Mouse (Mus musculus) liver, adult 2 months (tissue): ENCODE results near the gene Igfbp5. TPM values are rescaled to one million over a fixed set of nuclear protein-coding genes. Genes with fewer than 3 reads are reported as not detected.

Source experiments
- DNase-seq: peaks from one replicate; pipeline ENCODE4 v3.0.0-alpha.2; 2011; ENCODE audit warnings: low read depth, low spot score; ENCODE audit errors: extremely low read depth
- H3K27ac ChIP-seq: fragments of 200-500 bp; replicated peaks from 2 replicates; pipeline ENCODE4 v1.5.1; 2012; ENCODE audit warnings: low read depth, mild to moderate bottlenecking, control low read depth, inconsistent platforms, low read length; ENCODE audit not compliant: insufficient read depth
- H3K27me3 ChIP-seq: fragments of 200-500 bp; 2 replicates; pipeline ENCODE4 v1.6.1; 2012; ENCODE audit warnings: mild to moderate bottlenecking, moderate library complexity, low read length, inconsistent platforms; ENCODE audit not compliant: control insufficient read depth, insufficient read depth
- H3K36me3 ChIP-seq: fragments of 200-500 bp; 2 replicates; pipeline ENCODE4 v1.6.1; 2012; ENCODE audit warnings: low read length, inconsistent platforms; ENCODE audit not compliant: control insufficient read depth, insufficient read depth
- H3K4me1 ChIP-seq: fragments of 200-500 bp; 2 replicates; pipeline ENCODE4 v1.6.1; 2011; ENCODE audit warnings: low read length; ENCODE audit not compliant: control insufficient read depth, insufficient read depth
- H3K4me3 ChIP-seq: fragments of 200-500 bp; 2 replicates; pipeline ENCODE4 v1.5.1; 2011; ENCODE audit warnings: low read depth, mild to moderate bottlenecking, control low read depth, low read length, moderate library complexity; ENCODE audit not compliant: insufficient read depth
- H3K79me2 ChIP-seq: fragments of 200-500 bp; 2 replicates; pipeline ENCODE4 v1.6.1; 2012; ENCODE audit warnings: inconsistent platforms, mild to moderate bottlenecking, low read length, moderate library complexity; ENCODE audit not compliant: control insufficient read depth, insufficient read depth
- H3K9ac ChIP-seq: fragments of 200-500 bp; 2 replicates; pipeline ENCODE4 v1.6.1; 2012; ENCODE audit warnings: low read depth, mild to moderate bottlenecking, control low read depth, inconsistent platforms, low read length
- CTCF ChIP-seq: fragments of 200-500 bp; IDR thresholded peaks from 2 replicates; pipeline ENCODE4 v1.5.1; 2011; ENCODE audit warnings: low read depth, low read length, control low read depth
- POLR2A ChIP-seq: fragments of 200-500 bp; IDR thresholded peaks from 2 replicates; pipeline ENCODE4 v1.6.1; 2011; ENCODE audit warnings: low read length, control low read depth; ENCODE audit not compliant: insufficient read depth; ENCODE audit errors: extremely low read depth
- WGBS: fragments of 180-500 bp; shearing (Covaris S2); methylation state at CpG from one replicate; pipeline ENCODE4 v1.1.7; 2018; 5-methylcytosine and 5-hydroxymethylcytosine counted together
- polyA plus RNA-seq: library from polyadenylated mRNA; depleted of rRNA; stranded (reverse); fragments of >200 nt; gene quantifications from 2 replicates; pipeline ENCODE4 v1.2.3, GENCODE M21; 2012
- total RNA-seq: library from RNA; depleted of rRNA; stranded (reverse); fragments of >200 nt; gene quantifications from 2 replicates; pipeline ENCODE4 v1.2.3, GENCODE M21; 2014

Gene Igfbp5
- total and polyA plus RNA-seq, 2 experiments, result 2.4 to 3.0 TPM

DNA sequence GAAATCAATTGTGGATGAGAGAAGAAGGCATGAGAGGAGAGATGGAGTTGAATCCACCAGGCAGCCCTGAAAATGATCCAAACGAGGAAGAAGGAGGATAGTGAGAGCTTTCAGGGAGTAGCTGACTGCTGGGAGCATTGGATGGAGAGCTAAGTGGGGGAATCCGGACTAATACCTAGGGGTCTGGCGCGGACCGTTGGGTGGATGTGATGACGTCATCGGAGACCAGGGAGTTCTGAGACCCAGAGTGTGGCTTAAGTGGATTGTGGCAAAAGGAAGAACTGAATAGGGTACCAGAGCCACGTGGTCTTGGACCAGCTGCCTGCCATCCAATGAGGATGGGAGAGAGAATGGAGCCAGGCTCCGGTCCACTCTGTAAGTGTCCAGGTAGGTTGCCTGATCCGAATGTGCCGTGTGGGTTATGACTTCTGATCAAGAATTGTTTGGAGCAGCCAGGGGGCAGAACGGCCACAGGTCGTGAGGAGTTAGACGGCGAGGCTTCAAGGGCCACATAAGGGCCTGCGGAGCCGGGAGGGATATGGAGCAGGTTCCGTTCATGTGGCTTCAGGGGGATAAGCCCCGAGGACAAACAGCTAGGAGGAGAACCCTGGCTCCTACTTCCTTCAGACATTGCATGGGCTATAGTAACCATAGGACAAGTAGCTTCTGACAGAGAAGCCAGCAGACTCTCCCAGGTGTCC is 18.3 kb downstream of the Igfbp5 start:
- Histone ChIP-seq H3K27ac (no peak overlapping the region), H3K79me2 (no peaks in the 10 kb centered on the region), H3K4me1 (peaks cover 4% of the 10 kb centered on the region; the same call in 1 of the 2 replicates), H3K4me3 (no peak overlapping the region), H3K36me3 (no peaks in the 10 kb centered on the region), H3K27me3 (no peaks in the 10 kb centered on the region), H3K9ac (no peak overlapping the region)
- 87% methylated on average over 19 of the region's 19 CpGs for WGBS
- TF ChIP-seq POLR2A, result no peak
- no peak for TF ChIP-seq CTCF
- DNase-seq, result no peak

GRCm38 (mm10) chr1:72855729-72856128 is 19.0 kb downstream of the Igfbp5 start:
- no peaks in the 10 kb centered on the region for H3K27me3 ChIP-seq
- H3K9ac ChIP-seq, result no peak overlapping the region
- WGBS, result 78% methylated on average over 10 of the region's 10 CpGs
- H3K27ac ChIP-seq, result no peak overlapping the region
- H3K4me1 ChIP-seq, result peaks cover 4% of the 10 kb centered on the region; the same call in 1 of the 2 replicates
- 0 out of 2 replicates have a peak, but pooled peaks cover 2% of the 10 kb centered on the region for H3K36me3 ChIP-seq
- no peak overlapping the region for H3K4me3 ChIP-seq
- H3K79me2 ChIP-seq, result no peaks in the 10 kb centered on the region
- no peak for DNase-seq
- TF ChIP-seq POLR2A (no peak), CTCF (no peak)

DNA sequence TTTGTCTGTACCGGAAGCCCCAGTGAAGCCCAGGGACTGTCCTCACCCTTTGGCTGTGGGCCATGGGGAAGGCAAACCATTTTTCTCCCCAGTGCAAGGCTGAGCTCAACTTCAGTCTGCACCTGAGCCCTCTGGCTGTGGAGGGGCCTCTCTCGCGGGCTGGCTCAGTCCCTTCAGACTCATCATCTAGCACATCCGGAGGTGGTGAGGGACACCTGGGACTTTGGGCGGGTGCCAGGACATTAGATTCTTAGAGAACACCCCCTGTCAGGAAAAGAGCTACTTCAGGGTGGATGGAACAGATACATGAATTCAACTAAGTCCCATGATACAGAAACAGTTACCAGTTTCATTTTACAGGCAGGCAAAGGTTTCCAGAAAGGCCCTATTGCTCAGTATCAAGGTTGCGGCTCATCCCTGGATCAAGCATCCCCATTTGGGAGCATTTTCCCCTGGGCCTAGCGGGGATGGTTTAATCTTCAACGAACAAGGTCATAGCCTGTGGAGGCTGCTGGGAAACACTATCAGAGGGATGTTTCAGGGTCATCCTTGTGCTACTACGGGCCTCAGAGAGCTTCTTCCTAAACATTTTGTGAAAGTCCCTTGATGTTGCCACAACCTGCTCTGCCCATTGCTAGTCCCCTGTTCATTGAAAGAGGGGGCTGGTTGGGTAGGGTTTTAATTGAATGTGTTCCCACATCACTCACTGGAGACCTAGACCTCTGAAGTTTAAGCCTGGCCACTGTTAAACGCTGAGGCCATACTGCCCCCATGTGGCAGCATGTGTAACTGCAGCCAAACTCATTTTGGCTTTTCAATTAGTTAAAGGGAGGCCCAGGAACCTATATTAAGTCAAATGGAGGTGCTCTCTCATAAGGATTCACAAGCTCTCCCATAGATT is 20.1 kb downstream of the Igfbp5 start:
- Histone ChIP-seq H3K79me2 (no peaks in the 10 kb centered on the region), H3K36me3 (peaks cover 7% of the 10 kb centered on the region; the same call in 1 of the 2 replicates), H3K9ac (peak overlapping the region; percentile 21; the same call in 1 of the 2 replicates), H3K4me1 (peaks cover 4% of the 10 kb centered on the region; the same call in 1 of the 2 replicates), H3K27ac (peak overlapping the region; percentile 38), H3K4me3 (no peak overlapping the region), H3K27me3 (no peaks in the 10 kb centered on the region)
- TF ChIP-seq POLR2A (no peak), CTCF (peak; percentile 77)
- peak; percentile 82 for DNase-seq
- WGBS, result 25% methylated on average over 10 of the region's 10 CpGs

DNA sequence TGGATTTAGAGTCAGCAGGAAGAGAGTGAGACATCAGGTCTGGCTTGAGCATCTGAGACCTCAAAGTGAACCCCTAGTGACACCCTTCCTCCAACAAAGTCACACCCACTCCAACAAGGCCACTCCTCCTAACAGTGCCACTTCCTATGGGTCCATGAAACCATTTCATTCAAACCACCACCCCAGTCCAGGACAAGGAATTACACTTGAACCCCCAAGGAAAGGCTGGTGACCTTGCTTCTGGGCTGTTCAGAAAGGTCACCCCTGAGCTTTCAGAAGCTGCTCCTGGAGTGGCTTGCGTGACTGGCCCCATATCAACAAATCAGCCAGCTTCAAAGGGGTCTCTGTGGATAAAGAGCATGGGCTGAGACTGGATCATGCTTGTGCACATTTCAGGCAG is 20.9 kb downstream of the Igfbp5 start:
- Histone ChIP-seq H3K27me3 (no peaks in the 10 kb centered on the region), H3K79me2 (no peaks in the 10 kb centered on the region), H3K4me3 (no peak overlapping the region), H3K4me1 (peaks cover 4% of the 10 kb centered on the region; the same call in 1 of the 2 replicates), H3K36me3 (peaks cover 9% of the 10 kb centered on the region; the same call in 1 of the 2 replicates), H3K27ac (peak overlapping the region; percentile 38; the same call in 1 of the 2 replicates), H3K9ac (no peak overlapping the region)
- TF ChIP-seq CTCF (no peak), POLR2A (no peak)
- WGBS, result 89% methylated on average over 1 of the region's 1 CpGs
- DNase-seq, result peak; percentile 30

GRCm38 (mm10) chr1:72849037-72849436 is 25.6 kb downstream of the Igfbp5 start:
- no peak for TF ChIP-seq CTCF
- TF ChIP-seq POLR2A, result no peak
- H3K79me2 ChIP-seq, result peaks cover 2% of the 10 kb centered on the region; the same call in 1 of the 2 replicates

More at GRCm38 (mm10) chr1:72849037-72849436, 25.6 kb downstream of the Igfbp5 start:
- H3K4me1 ChIP-seq, result no peaks in the 10 kb centered on the region; the same call in 1 of the 2 replicates
- H3K27me3 ChIP-seq, result no peaks in the 10 kb centered on the region
- no peak overlapping the region for H3K4me3 ChIP-seq
- no peak for DNase-seq
- H3K27ac ChIP-seq, result no peak overlapping the region
- WGBS, result 88% methylated on average over 8 of the region's 8 CpGs
- peaks cover 11% of the 10 kb centered on the region; the same call in 1 of the 2 replicates for H3K36me3 ChIP-seq
- H3K9ac ChIP-seq, result no peak overlapping the region
